Mouse (Mus musculus): ENCODE results near the gene Bptf. TPM values are rescaled to one million over a fixed set of nuclear protein-coding genes. Genes with fewer than 3 reads are reported as not detected.
"Not testable (repeated sequence)": the region's sequence is repeated elsewhere in the genome, so short reads cannot be mapped to it uniquely, and the experiment has no call there.

Gene Bptf
- polyA plus RNA-seq, 1 experiment, result 76.8 TPM

DNA sequence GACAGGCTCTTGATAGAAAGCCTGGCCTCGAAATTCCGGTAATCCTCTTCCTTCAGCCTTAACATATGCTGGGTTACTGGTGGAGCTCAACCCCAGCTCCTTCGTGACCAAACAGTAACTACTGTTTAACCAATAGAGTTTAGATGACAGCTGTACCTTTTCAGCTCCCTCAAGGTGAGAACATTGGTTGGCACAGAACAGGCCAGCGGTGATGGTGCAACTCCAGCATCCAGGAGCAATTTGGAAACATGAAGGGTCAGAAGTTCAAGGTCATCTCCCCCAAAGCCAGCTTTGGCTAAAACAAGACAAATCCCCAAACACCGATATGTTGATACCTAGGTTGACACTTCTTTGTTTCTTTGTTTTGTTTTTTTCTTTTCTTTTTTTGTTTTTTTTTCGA is 103.2 kb downstream of the Bptf start:
- WGBS, result 60% methylated on average over 6 of the region's 6 CpGs
- TF ChIP-seq POLR2A (IDR thresholded peaks at IDR 0.05; ENCODE audit: insufficient read depth, low read depth, low read length) (no peak), CTCF (IDR thresholded peaks at IDR 0.05; ENCODE audit: insufficient read depth, low read depth, low read length) (no peak)
- Histone ChIP-seq H3K4me1 (ENCODE audit: control insufficient read depth, insufficient read depth, low read length) (peaks cover 17% of the 10 kb centered on the region), H3K4me3 (ENCODE audit: insufficient read depth, low read depth, low read length) (peak overlapping the region; percentile 95), H3K27ac (ENCODE audit: insufficient read depth, low read depth, low read length) (peak overlapping the region; percentile 74)

- Histone ChIP-seq H3K27ac (ENCODE audit: insufficient read depth, low read depth, low read length) (peak overlapping the region; percentile 74), H3K4me1 (ENCODE audit: control insufficient read depth, insufficient read depth, low read length) (peaks cover 17% of the 10 kb centered on the region), H3K4me3 (ENCODE audit: insufficient read depth, low read depth, low read length) (peak overlapping the region; percentile 95)
- TF ChIP-seq POLR2A (IDR thresholded peaks at IDR 0.05; ENCODE audit: insufficient read depth, low read depth, low read length) (no peak), CTCF (IDR thresholded peaks at IDR 0.05; ENCODE audit: insufficient read depth, low read depth, low read length) (no peak)
- WGBS, result 2% methylated on average over 29 of the region's 29 CpGs
These were observed 103.7 kb downstream of the Bptf start for GRCm38 (mm10) chr11:107028275-107028618.

GRCm38 (mm10) chr11:107027431-107028274 is 104.3 kb downstream of the Bptf start:
- 4% methylated on average over 107 of the region's 107 CpGs for WGBS
- peak; percentile 75; the same call in 1 of the 2 replicates for TF ChIP-seq POLR2A (IDR thresholded peaks at IDR 0.05; ENCODE audit: insufficient read depth, low read depth, low read length)
- no peak for TF ChIP-seq CTCF (IDR thresholded peaks at IDR 0.05; ENCODE audit: insufficient read depth, low read depth, low read length)
- peak overlapping the region; percentile 81 for H3K27ac ChIP-seq (ENCODE audit: insufficient read depth, low read depth, low read length)
- H3K4me1 ChIP-seq (ENCODE audit: control insufficient read depth, insufficient read depth, low read length), result peaks cover 17% of the 10 kb centered on the region
- H3K4me3 ChIP-seq (ENCODE audit: insufficient read depth, low read depth, low read length), result peak overlapping the region; percentile 95

DNA sequence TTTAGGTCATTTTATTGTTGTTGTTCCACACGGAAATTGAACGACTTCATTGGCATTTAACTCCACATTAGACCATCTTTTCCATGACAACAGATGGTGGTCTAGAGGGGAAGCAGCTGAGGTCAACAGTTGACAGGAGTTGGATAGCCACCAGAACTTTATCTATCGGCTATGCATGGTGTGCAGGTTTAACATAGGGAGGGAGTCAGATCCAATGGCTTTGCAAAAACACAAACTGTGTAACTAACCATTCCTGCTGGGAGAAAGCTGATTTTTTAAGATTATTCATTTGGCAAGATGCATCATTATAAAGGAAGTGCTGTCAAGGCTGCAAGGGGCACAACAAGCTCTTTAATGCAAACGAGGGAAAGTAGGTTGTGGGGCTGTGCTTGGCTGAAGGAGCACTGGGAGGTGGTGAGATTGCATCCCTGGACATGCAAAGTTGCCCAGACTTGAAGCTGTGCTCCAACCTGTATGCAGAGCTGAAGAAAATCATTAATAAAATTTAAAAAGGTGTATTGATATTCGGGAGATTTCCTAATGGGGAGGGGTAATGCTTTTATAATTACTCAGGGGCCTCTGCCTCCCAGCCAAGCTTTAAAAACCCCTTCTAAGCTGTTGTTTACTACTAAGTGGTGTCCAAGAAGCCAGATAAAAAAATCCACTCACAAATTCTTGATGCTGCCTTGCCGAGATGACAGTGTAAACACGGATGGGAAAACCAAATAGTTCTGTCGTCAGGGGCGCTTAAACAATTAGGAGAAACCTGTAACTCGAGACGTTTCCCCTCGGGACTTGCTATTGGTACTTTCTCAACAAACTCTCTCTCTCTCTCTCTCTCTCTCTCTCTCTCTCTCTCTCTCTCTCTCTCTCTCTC is 105.1 kb downstream of the Bptf start:
- WGBS, result 9% methylated on average over 12 of the region's 12 CpGs
- peaks cover 17% of the 10 kb centered on the region for H3K4me1 ChIP-seq (ENCODE audit: control insufficient read depth, insufficient read depth, low read length)
- TF ChIP-seq CTCF (IDR thresholded peaks at IDR 0.05; ENCODE audit: insufficient read depth, low read depth, low read length), result no peak
- no peak for TF ChIP-seq POLR2A (IDR thresholded peaks at IDR 0.05; ENCODE audit: insufficient read depth, low read depth, low read length)
- H3K27ac ChIP-seq (ENCODE audit: insufficient read depth, low read depth, low read length), result no peak overlapping the region
- peak overlapping the region; percentile 95 for H3K4me3 ChIP-seq (ENCODE audit: insufficient read depth, low read depth, low read length)

DNA sequence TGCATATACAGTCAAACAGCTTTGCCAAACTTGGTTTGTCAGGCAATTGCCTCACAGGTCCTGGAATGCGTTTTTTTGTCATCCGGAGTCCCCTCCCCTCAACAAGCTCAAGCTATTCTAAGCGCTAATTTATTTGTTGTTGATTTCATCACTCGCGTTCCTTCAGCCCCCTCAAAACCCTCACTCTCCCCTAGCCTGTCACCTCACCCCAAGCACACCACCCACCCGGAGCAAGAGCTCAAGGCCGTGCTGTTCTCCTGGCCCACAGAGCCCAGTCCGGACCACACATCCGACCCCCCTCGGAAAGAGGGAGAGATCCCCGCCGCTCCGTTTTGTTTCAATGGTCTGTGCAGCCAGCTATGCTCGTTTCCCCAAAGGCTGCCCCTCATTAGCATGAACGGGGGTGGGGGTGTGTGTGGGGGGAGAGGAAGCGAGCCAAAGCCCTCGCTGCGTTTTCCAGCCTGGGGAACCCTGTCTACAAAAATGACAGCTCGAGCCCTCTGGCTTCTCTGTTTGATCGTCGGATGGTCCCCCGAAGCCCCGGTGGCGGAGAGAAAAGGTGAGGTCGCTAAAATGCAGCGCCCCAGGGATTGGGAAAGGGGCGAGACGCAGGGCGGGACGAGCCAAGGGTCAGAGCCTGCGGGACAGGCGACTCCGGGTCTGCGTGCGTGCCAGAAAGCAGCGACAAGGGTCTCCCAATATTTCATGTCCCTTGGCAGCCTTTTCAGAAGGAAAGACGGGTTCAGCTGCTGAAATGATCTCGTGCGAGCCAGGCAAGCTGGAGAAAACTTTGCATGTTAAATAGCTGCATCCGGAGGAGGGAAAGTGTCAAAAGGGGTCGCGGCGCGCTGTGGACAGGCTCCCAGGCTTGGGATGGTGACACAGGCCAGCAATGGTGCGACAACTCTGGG is 106.3 kb downstream of the Bptf start, which contains the start of gene 1810010H24Rik:
Gene 1810010H24Rik, plus strand, starts transcription at position 271 of the 911 bp plus-strand sequence.
- H3K27ac ChIP-seq (ENCODE audit: insufficient read depth, low read depth, low read length), result no peak within 1 kb of the TSS
- WGBS, result under 1% methylated on average over 45 of the region's 45 CpGs
- H3K4me3 ChIP-seq (ENCODE audit: insufficient read depth, low read depth, low read length), result peak within 1 kb of the TSS; percentile 49
- no peak for TF ChIP-seq POLR2A (IDR thresholded peaks at IDR 0.05; ENCODE audit: insufficient read depth, low read depth, low read length)
- H3K4me1 ChIP-seq (ENCODE audit: control insufficient read depth, insufficient read depth, low read length), result peaks cover 14% of the 10 kb centered on the region

DNA sequence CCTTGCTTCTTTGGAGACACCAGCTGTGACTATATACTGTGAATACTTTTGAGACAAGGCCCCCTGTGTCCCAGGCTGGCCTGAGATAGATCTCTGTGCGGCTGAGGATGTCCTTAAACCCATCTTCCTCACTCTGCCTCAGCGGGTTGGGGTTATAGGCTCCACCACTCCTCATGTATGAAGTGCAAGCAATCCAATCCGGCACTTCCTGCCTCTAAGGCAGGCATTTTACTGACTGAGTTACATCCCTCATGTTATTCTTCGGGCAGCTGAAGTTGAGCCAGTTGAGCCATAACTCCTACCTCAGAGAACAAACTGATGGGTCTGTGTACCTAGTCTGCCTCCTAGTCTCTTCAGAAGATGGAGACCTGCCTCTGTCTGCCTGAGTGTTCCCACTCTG is 107.5 kb downstream of the Bptf start:
- Histone ChIP-seq H3K27ac (ENCODE audit: insufficient read depth, low read depth, low read length) (no peak overlapping the region), H3K4me1 (ENCODE audit: control insufficient read depth, insufficient read depth, low read length) (peaks cover 14% of the 10 kb centered on the region), H3K4me3 (ENCODE audit: insufficient read depth, low read depth, low read length) (no peak overlapping the region)
- 67% methylated on average over 4 of the region's 4 CpGs for WGBS
- TF ChIP-seq POLR2A (IDR thresholded peaks at IDR 0.05; ENCODE audit: insufficient read depth, low read depth, low read length) (no peak), CTCF (IDR thresholded peaks at IDR 0.05; ENCODE audit: insufficient read depth, low read depth, low read length) (no peak)

GRCm38 (mm10) chr11:107022050-107022683 is 109.8 kb downstream of the Bptf start:
- WGBS, result 92% methylated on average over 13 of the region's 13 CpGs
- Histone ChIP-seq H3K4me3 (ENCODE audit: insufficient read depth, low read depth, low read length) (no peak overlapping the region), H3K4me1 (ENCODE audit: control insufficient read depth, insufficient read depth, low read length) (peaks cover 9% of the 10 kb centered on the region), H3K27ac (ENCODE audit: insufficient read depth, low read depth, low read length) (no peak overlapping the region)
- TF ChIP-seq POLR2A (IDR thresholded peaks at IDR 0.05; ENCODE audit: insufficient read depth, low read depth, low read length), result no peak
- TF ChIP-seq CTCF (IDR thresholded peaks at IDR 0.05; ENCODE audit: insufficient read depth, low read depth, low read length), result no peak

DNA sequence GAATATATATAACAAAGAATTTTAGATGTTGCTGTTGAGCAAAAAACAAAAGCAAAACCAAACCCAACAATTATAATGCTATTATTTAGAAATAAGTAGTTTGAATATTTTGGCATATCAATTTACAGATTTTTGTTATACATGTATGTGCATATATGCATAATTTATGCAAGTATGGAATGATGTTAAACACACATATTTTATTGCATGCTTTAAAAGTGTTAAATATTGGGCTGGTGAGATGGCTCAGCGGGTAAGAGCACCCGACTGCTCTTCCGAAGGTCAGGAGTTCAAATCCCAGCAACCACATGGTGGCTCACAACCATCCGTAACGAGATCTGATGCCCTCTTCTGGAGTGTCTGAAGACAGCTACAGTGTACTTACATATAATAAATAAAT is 112.2 kb downstream of the Bptf start:
- H3K4me3 ChIP-seq (ENCODE audit: insufficient read depth, low read depth, low read length); H3K4me1 ChIP-seq (ENCODE audit: control insufficient read depth, insufficient read depth, low read length); H3K27ac ChIP-seq (ENCODE audit: insufficient read depth, low read depth, low read length): not testable (repeated sequence)
- WGBS, result 91% methylated on average over 5 of the region's 5 CpGs

All from olfactory bulb, adult 2 months (tissue).